Mouse (Mus musculus): ENCODE results near the gene Yaf2.
"Not testable (repeated sequence)": the region's sequence is repeated elsewhere in the genome, so short reads cannot be mapped to it uniquely, and the experiment has no call there.

The Yaf2 gene

GRCm38 (mm10) chr15:93336925-93337761 lies at the start of gene Yaf2:
TSS of gene Yaf2 (minus strand) at chr15:93336935.
- in situ Hi-C loops (cut with MboI, MseI) = no loop called here

GRCm38 (mm10) chr15:93381337-93381736 lies 44.6 kb upstream of the Yaf2 start:
- in situ Hi-C loops (cut with MboI, MseI) = no loop called here

- in situ Hi-C loops (cut with MboI, MseI) = no loop called here
These were observed 42.4 kb upstream of the Yaf2 start for GRCm38 (mm10) chr15:93379177-93379576.

- in situ Hi-C loops (cut with MboI, MseI) = no loop called here
These were observed 39.0 kb upstream of the Yaf2 start for GRCm38 (mm10) chr15:93375696-93376095.

- in situ Hi-C loops (cut with MboI, MseI) = not testable (repeated sequence)
These were observed 35.9 kb upstream of the Yaf2 start for GRCm38 (mm10) chr15:93372525-93373119.

- in situ Hi-C loops (cut with MboI, MseI) = no loop called here
These were observed 35.1 kb upstream of the Yaf2 start for GRCm38 (mm10) chr15:93371838-93372237.

GRCm38 (mm10) chr15:93368558-93368957 lies 31.8 kb upstream of the Yaf2 start:
- in situ Hi-C loops (cut with MboI, MseI) = no loop called here

GRCm38 (mm10) chr15:93365561-93365960 lies 28.8 kb upstream of the Yaf2 start:
- in situ Hi-C loops (cut with MboI, MseI) = no loop called here

- in situ Hi-C loops (cut with MboI, MseI) = no loop called here
These were observed 21.8 kb upstream of the Yaf2 start for GRCm38 (mm10) chr15:93358346-93359095.

GRCm38 (mm10) chr15:93340630-93341379 lies 4.1 kb upstream of the Yaf2 start:
- in situ Hi-C loops (cut with MboI, MseI) = no loop called here

- in situ Hi-C loops (cut with MboI, MseI) = no loop called here
These were observed 144 bp downstream of the Yaf2 start for GRCm38 (mm10) chr15:93336658-93336924.

- in situ Hi-C loops (cut with MboI, MseI) = no loop called here
These were observed 696 bp downstream of the Yaf2 start for GRCm38 (mm10) chr15:93335821-93336657.

- in situ Hi-C loops (cut with MboI, MseI) = no loop called here
These were observed 5.5 kb downstream of the Yaf2 start for GRCm38 (mm10) chr15:93331256-93331655.

GRCm38 (mm10) chr15:93327235-93327634 lies 9.5 kb downstream of the Yaf2 start:
- in situ Hi-C loops (cut with MboI, MseI) = no loop called here

GRCm38 (mm10) chr15:93326651-93327050 lies 10.1 kb downstream of the Yaf2 start:
- in situ Hi-C loops (cut with MboI, MseI) = no loop called here

- in situ Hi-C loops (cut with MboI, MseI) = no loop called here
These were observed 11.4 kb downstream of the Yaf2 start for GRCm38 (mm10) chr15:93325360-93325759.

- in situ Hi-C loops (cut with MboI, MseI) = no loop called here
These were observed 18.0 kb downstream of the Yaf2 start for GRCm38 (mm10) chr15:93318781-93319180.

- in situ Hi-C loops (cut with MboI, MseI) = not testable (repeated sequence)
These were observed 26.4 kb downstream of the Yaf2 start for GRCm38 (mm10) chr15:93310304-93310703.

GRCm38 (mm10) chr15:93298197-93298596 lies 38.5 kb downstream of the Yaf2 start:
- in situ Hi-C loops (cut with MboI, MseI) = no loop called here

GRCm38 (mm10) chr15:93294483-93294882 lies 42.3 kb downstream of the Yaf2 start:
- in situ Hi-C loops (cut with MboI, MseI) = no loop called here

- in situ Hi-C loops (cut with MboI, MseI) = no loop called here
These were observed 48.4 kb downstream of the Yaf2 start for GRCm38 (mm10) chr15:93288321-93288720.

All from T-helper 2 cell (primary cell).